Comparison of ENCODE assay signal across 8 mouse cellular contexts in the genomic region with DNA sequence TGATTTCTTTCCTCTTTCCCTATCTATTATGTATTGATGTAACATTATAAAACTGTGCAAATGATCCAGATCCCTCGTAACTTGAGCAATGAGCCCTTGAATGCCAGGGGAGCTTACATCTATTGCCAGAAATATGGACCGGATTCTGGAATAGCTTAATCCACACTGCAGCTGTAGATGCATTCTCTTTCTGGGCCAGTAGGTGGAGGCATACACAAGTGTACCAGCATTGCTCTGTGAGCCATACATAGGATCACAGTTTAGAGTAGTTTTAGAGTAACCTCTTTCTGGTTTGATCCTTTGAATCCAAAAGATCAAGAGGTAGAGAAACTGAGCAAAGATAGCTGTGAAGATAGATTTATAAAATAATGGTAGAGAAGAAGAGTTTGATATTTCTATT. TPM values are rescaled to one million over a fixed set of nuclear protein-coding genes. Genes with fewer than 3 reads are reported as not detected.
A peak's percentile ranks its signal among the peaks of the same experiment; 100 is the strongest.
DNase-seq lines count a peak whose midpoint lies in the region; ATAC-seq and TF ChIP-seq lines count a peak whose summit lies in the region.

No protein-coding gene starts in this region.

- H3K9me3 ChIP-seq in heart, embryonic 10.5 days: no peaks in the 10 kb centered on the region
- no peaks in the 10 kb centered on the region for H3K9me3 ChIP-seq in E14TG2a.4 (ENCODE audit: low read length)
- no peaks in the 10 kb centered on the region for H3K9me3 ChIP-seq in midbrain, embryonic 11.5 days (ENCODE audit: control insufficient read depth, low read length)

- 53% methylated on average over 2 of the region's 2 CpGs for WGBS in heart, embryonic 10.5 days
- 52% methylated on average over 2 of the region's 2 CpGs for WGBS in midbrain, embryonic 11.5 days

- H3K36me3 ChIP-seq in heart, embryonic 10.5 days: 0 out of 2 replicates have a peak, but pooled peaks cover 6% of the 10 kb centered on the region
- H3K36me3 ChIP-seq in E14TG2a.4 (ENCODE audit: insufficient read depth, low read length): no peaks in the 10 kb centered on the region
- H3K36me3 ChIP-seq in midbrain, embryonic 11.5 days (ENCODE audit: control insufficient read depth, insufficient read depth, low read length): no peaks in the 10 kb centered on the region

- no peak overlapping the region for H3K4me3 ChIP-seq in heart, embryonic 10.5 days
- H3K4me3 ChIP-seq in E14TG2a.4 (replicated peaks; ENCODE audit: low read length): no peak overlapping the region
- no peak overlapping the region for H3K4me3 ChIP-seq in midbrain, embryonic 11.5 days (ENCODE audit: low read depth, low read length)

- no peak overlapping the region for H3K4me2 ChIP-seq in midbrain, embryonic 11.5 days

- no peaks in the 10 kb centered on the region for H3K27me3 ChIP-seq in heart, embryonic 10.5 days (ENCODE audit: insufficient read depth, poor library complexity, severe bottlenecking)
- no peaks in the 10 kb centered on the region for H3K27me3 ChIP-seq in E14TG2a.4 (ENCODE audit: insufficient read depth, low read length)
- no peaks in the 10 kb centered on the region for H3K27me3 ChIP-seq in midbrain, embryonic 11.5 days (ENCODE audit: control insufficient read depth, insufficient read depth, low read length)

- H3K9ac ChIP-seq in midbrain, embryonic 11.5 days (ENCODE audit: low read length): no peak overlapping the region

- DNase-seq in heart, adult 9 months (ENCODE audit: low spot score in 2 of 2): peak; percentile 14 to 30
- no peak for DNase-seq in heart, embryonic 10.5 days (ENCODE audit: low spot score)
- peak; percentile 65 to 68 for DNase-seq in cerebellum, adult 18-20 months
- peak; percentile 9 for DNase-seq in gastrocnemius, postnatal 25 days
- peak; percentile 31 to 66 for DNase-seq in layer of hippocampus, postnatal 14 days (ENCODE audit: low spot score in 2 of 2)
- DNase-seq in midbrain, embryonic 11.5 days (ENCODE audit: low spot score, missing footprints): no peak
- DNase-seq in testis, postnatal 14 days (ENCODE audit: low spot score): peak; percentile 9

- ATAC-seq in midbrain, embryonic 11.5 days (ENCODE audit: low FRiP score): peak; percentile 55; the same call in 1 of the 2 replicates

- TF ChIP-seq CTCF in E14TG2a.4 (conservative IDR thresholded peaks at IDR 0.05; ENCODE audit: low read length): peak; percentile 68

- H3K4me1 ChIP-seq in heart, embryonic 10.5 days: no peaks in the 10 kb centered on the region
- no peaks in the 10 kb centered on the region for H3K4me1 ChIP-seq in E14TG2a.4 (replicated peaks; ENCODE audit: low read depth, low read length)
- no peaks in the 10 kb centered on the region for H3K4me1 ChIP-seq in midbrain, embryonic 11.5 days (ENCODE audit: control insufficient read depth, insufficient read depth, low read length)

- H3K27ac ChIP-seq in heart, embryonic 10.5 days: no peak overlapping the region
- H3K27ac ChIP-seq in midbrain, embryonic 11.5 days (ENCODE audit: low read depth, low read length): no peak overlapping the region

RNA-seq across cellular contexts. Expression of gene Gpr82, which starts 49.0 kb away (rescaled TPM):
- polyA plus RNA-seq in heart, embryonic 10.5 days (2016; fragmentation: Nextera tagmentation; extraction: Ambion mirVana): 0.12 and 0.20 TPM in 2 replicates
- total RNA-seq in gastrocnemius, postnatal 25 days (2021): not detected
- total RNA-seq in layer of hippocampus, postnatal 14 days (2021): not detected
- polyA plus RNA-seq in midbrain, embryonic 11.5 days (2014; fragmentation: Nextera tagmentation; extraction: Ambion mirVana): 0.23 TPM in 1 of 2 replicates, not detected in the other

Comparison
In these comparisons a context has a peak if more than half of its experiments do, and no peak if none do; other contexts are left out.
1. DNase-seq: peak in heart, adult 9 months (2 of 2), cerebellum, adult 18-20 months (2 of 2), gastrocnemius, postnatal 25 days (single experiment), layer of hippocampus, postnatal 14 days (2 of 2) and testis, postnatal 14 days (single experiment); none in heart, embryonic 10.5 days (single experiment) and midbrain, embryonic 11.5 days (single experiment).